Mouse (Mus musculus) cerebellum, postnatal 4 days (tissue): ENCODE measurements around the gene Spaca5.

Experiments used
- DNase-seq, 2 experiments: peaks; one replicate each; pipeline ENCODE4 v3.0.0; 2022; ENCODE audit warnings: low spot score in 2 of 2, mixed read lengths in 1 of 2

Spaca5 gene

DNA sequence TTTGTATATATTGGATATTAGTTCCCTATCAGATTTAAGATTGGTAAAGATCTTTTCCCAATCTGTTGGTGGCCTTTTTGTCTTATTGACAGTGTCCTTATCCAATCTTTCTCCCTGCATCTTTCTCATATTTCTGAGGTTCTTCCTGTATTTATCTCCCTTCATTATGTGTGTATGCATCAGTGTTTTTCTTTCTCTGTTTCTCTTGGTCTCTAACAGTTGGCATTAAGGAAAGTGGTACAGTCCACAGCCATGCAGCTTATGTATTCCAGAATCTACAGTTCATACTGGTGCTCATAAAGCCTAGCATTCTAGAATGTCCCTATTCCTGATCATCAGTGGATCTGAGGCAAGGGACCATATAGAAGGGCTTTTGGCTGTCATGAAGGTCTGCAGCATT is at the start of gene Spaca5:
Gene Spaca5, plus strand, starts transcription at position 301 of the 400 bp plus-strand sequence.
- DNase-seq = no peak

DNA sequence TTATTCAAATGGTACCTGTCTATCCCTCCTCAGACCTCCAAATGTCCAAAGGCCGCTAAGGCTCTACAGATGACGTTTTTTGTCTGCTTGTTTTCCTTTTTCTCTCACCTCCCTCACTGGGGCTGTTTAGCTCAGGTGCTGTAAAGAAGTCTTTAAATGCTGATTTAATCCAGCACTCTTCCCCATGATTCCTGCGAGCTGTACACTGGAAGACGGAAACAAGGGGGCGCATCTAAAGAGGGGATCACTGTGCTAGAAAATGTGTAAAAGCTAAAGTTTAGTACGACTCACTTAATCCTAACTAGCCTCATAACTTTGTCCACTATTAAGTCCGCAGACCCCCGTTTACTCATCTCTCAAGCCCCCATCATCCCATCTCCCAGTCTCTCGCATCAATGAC is 6.7 kb upstream of the Spaca5 start:
- DNase-seq = no peak

DNA sequence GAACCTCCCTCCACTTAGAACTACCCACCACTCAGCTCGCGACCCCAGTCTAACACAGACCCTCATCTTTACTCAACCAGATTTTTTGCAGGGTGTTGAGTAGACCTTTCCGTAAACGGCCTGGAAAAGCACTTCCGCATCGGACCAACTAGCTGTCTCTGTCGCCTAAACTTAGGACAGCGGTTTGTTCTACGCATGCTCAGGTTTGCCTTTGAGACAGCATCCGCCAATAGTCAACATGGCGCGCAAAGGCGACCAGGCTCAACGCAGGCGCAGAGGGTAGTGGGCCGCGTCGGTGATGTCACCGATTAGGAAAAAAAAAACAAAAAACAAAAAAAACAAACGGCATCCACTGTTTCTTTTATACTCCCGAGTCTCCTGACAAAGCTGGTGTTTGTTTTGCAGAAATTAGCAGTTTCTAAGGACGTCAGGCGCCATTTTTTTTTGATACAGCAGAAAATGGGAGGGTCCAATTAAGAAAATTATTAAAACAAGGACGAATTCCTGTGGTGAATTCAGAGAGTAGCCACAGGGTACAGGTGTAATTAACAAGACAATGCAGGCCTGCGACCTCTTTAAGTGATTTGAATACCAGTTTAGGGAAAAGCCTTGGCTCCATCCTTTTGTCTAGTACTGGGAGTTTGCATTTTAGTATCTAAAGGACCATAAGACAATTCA is 6.2 kb upstream of the Spaca5 start, which contains the start of gene Zfp182:
Gene Zfp182, minus strand, starts transcription at position 451 of the 678 bp plus-strand sequence.
- peak; percentile 25 to 67 for DNase-seq

DNA sequence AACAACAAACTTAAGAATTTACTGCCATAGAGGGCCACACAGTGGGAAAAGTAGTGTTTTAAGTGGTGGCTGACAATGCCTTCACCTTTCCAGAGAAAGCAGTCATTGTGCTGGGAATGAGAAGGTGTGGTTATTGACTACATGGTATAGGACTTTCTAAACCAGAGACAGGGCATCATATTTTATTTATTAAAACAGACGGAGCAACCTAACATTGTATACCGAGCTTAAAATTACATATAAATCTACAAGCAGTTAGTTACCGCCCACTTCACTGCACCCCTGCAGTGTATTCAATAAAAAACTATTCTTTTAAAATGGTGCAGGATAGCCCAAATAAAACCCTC is 5.7 kb upstream of the Spaca5 start:
- DNase-seq = no peak

DNA sequence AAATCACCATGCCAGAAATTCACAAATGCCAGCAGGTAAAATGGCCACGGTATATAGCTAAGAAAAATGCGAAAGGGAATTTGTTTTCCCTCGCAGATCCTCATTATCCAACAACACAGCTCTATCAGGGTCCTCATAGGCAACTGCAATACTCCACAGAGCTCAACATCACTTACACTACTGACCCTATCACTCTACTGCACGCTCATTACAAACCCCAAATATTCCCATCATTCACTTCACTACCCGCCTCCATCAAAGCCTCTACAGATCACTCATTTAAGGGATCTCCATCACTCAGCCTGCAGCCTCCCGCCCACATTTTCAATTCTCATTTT is 20.4 kb downstream of the Spaca5 start:
- no peak for DNase-seq

DNA sequence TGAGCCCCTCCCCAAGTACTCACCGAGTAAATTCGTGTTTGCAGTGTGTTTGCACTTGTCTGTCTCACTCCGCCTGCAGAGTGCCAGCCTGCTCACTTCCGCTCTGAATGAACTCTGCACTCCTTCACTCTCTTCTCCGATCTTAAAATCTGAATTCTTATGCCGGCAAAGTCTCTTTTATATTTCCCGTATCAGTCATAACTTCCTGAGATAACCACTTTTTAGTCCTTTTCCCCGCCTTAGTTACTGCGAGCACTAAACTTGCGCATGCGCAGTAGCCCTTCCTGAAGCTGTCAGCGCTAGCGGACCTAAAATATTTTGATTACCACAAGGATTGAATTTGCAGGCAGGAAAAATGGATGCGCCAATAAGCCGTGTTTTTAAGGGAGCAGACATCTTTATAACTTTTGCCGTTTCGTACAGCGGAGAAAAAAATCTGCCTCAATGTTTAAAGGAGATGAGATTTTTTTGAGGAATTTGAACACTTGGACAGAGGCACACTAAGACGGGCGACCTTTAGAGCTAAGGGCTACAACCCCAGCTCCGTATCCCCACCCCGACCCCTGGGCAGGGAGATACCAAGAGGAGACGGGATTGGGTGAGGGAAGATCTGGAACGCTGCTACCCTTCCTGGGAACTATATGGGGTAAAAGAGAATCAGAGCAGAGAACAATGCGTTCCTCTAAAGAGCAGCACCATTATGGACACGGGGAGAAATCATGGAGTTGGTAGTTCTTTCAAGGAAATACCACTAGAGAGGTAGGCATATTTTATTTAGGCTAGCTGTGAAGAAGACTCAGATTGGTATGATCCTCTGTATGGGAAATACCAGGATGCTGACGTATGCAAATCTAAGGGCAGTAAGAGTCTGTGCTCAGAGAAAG is 21.0 kb downstream of the Spaca5 start, which contains the start of gene Zfp300:
Gene Zfp300, minus strand, starts transcription at position 545 of the 884 bp plus-strand sequence.
- peak; percentile 24 to 51 for DNase-seq

DNA sequence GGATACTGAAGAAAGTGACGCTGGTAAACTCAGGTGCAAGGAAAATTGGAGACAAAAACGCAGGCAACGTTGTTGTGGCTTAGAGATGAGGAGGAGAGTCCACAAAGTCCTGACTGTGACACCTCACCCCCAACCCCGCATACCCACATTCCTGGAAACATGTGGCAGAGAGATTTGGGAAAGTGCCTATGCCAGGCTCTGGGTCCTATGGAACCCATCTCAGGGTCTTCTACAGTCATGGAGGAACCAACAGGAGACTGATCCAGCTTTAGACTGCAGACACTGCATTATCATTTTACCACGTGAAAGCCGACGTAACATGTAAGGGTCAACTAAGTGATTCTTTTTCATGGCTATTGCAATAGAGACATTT is 21.6 kb downstream of the Spaca5 start:
- DNase-seq = no peak

DNA sequence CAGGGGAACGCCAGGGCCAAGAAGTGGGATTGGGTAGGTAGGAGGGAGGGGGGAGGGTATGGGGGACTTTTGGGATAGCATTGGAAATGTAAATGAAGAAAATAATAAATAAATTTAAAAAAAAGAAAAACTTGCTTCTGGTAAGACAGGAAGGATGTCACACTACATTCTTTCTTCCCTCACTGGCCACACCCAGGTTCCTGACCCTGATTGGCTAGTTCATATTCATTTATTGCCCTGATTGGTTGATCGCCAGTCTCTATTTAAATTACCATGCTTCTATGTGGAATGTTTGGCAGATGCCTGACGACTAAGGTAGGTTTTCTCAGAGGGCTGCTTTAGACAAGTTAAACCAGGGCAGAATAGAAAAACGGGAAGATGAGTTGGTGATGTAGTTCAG is 47.3 kb downstream of the Spaca5 start, which contains the start of gene Ssxa1:
Gene Ssxa1, plus strand, starts transcription at position 301 of the 400 bp plus-strand sequence.
- no peak for DNase-seq
